Mouse (Mus musculus) hindbrain, postnatal 0 days (tissue): ENCODE results near the gene Ano9. TPM values are rescaled to one million over a fixed set of nuclear protein-coding genes. Genes with fewer than 3 reads are reported as not detected.

Experiments used
- ATAC-seq: fragments of 200-750 bp; cut with Nextera tagmentation; 2 replicates; pipeline ENCODE4 v1.8.0; 2017; ENCODE audit warnings: mild to moderate bottlenecking, moderate TSS enrichment, moderate library complexity
- DNase-seq: peaks from one replicate; pipeline ENCODE4 v3.0.0-alpha.2; 2015; ENCODE audit warnings: low spot score
- H3K27ac ChIP-seq: fragments of 300-500 bp; sonication (generic); 2 replicates; pipeline ENCODE4 v1.5.1; 2014; ENCODE audit warnings: mild to moderate bottlenecking
- H3K27me3 ChIP-seq: fragments of 300-500 bp; sonication (generic); 2 replicates; pipeline ENCODE4 v1.6.1; 2014; ENCODE audit warnings: low read length, mixed read lengths; ENCODE audit not compliant: insufficient read depth
- H3K36me3 ChIP-seq: fragments of 300-500 bp; sonication (generic); 2 replicates; pipeline ENCODE4 v1.6.1; 2014; ENCODE audit warnings: low read length, mixed read lengths; ENCODE audit not compliant: insufficient read depth
- H3K4me1 ChIP-seq: fragments of 300-500 bp; sonication (generic); 2 replicates; pipeline ENCODE4 v1.6.1; 2014; ENCODE audit warnings: antibody characterized with exemption, low read length, mixed read lengths; ENCODE audit not compliant: insufficient read depth
- H3K4me2 ChIP-seq: fragments of 300-500 bp; sonication (generic); 2 replicates; pipeline ENCODE4 v1.6.1; 2014; ENCODE audit warnings: low read depth, mild to moderate bottlenecking, low read length, moderate library complexity, mixed read lengths
- H3K4me3 ChIP-seq: fragments of 300-500 bp; sonication (generic); 2 replicates; pipeline ENCODE4 v1.5.1; 2014; ENCODE audit warnings: low read length
- H3K9ac ChIP-seq: fragments of 300-500 bp; sonication (generic); replicated peaks from 2 replicates; pipeline ENCODE4 v1.6.1; 2014; ENCODE audit warnings: mild to moderate bottlenecking, low read length, moderate library complexity, mixed read lengths
- H3K9me3 ChIP-seq: fragments of 300-500 bp; sonication (generic); 2 replicates; pipeline ENCODE4 v1.6.1; 2016; ENCODE audit warnings: low read length, mixed read lengths
- CTCF ChIP-seq: IDR thresholded peaks from 2 replicates; pipeline ENCODE4 v1.5.1; 2016; ENCODE audit warnings: antibody characterized with exemption, control low read depth, low read depth
- WGBS: fragments of 180-500 bp; shearing (Covaris S2); extraction: QIAGEN DNeasy Blood & Tissue Kit; methylation state at CpG from one replicate; pipeline ENCODE4 v1.1.7; 2014; 5-methylcytosine and 5-hydroxymethylcytosine counted together
- polyA plus RNA-seq: library from polyadenylated mRNA; unstranded; fragments of >200 nt; fragmentation: Nextera tagmentation; extraction: Ambion mirVana; gene quantifications from 2 replicates; pipeline ENCODE4 v1.2.1, GENCODE M21; 2015
- total RNA-seq: library from RNA; depleted of rRNA; stranded (reverse); fragments of >200 nt; gene quantifications from 2 replicates; pipeline ENCODE4 v1.2.3, GENCODE M21; 2014

Gene Ano9
- total and polyA plus RNA-seq, 2 experiments from 2014 or later: 0.66 to 2.1 TPM

GRCm38 (mm10) chr7:141094487-141095205 lies 23.0 kb downstream of the Ano9 start:
- Histone ChIP-seq H3K9me3 (no peaks in the 10 kb centered on the region), H3K9ac (no peak overlapping the region), H3K4me1 (peaks cover 3% of the 10 kb centered on the region), H3K36me3 (no peaks in the 10 kb centered on the region), H3K4me3 (no peak overlapping the region), H3K27me3 (0 out of 2 replicates have a peak, but pooled peaks cover 6% of the 10 kb centered on the region), H3K4me2 (no peak overlapping the region), H3K27ac (no peak overlapping the region)
- DNase-seq (no peak), ATAC-seq (no peak)
- 57% methylated on average over 15 of the region's 15 CpGs for WGBS
- no peak for TF ChIP-seq CTCF

GRCm38 (mm10) chr7:141093950-141094349 lies 23.7 kb downstream of the Ano9 start:
- no peak overlapping the region for H3K9ac ChIP-seq
- DNase-seq: no peak

GRCm38 (mm10) chr7:141092051-141092735 lies 25.4 kb downstream of the Ano9 start:
- Histone ChIP-seq H3K36me3 (no peaks in the 10 kb centered on the region), H3K9ac (no peak overlapping the region), H3K4me1 (no peaks in the 10 kb centered on the region), H3K9me3 (no peaks in the 10 kb centered on the region), H3K27ac (no peak overlapping the region), H3K4me3 (peak overlapping the region; percentile 7), H3K27me3 (peaks cover 11% of the 10 kb centered on the region; the same call in 1 of the 2 replicates), H3K4me2 (peak overlapping the region; percentile 46)
- ATAC-seq (peak; percentile 81), DNase-seq (peak; percentile 74)
- 7% methylated on average over 37 of the region's 37 CpGs for WGBS
- TF ChIP-seq CTCF: peak; percentile 66

More at GRCm38 (mm10) chr7:141093950-141094349, 23.7 kb downstream of the Ano9 start:
- Histone ChIP-seq H3K4me1 (no peaks in the 10 kb centered on the region), H3K27me3 (peaks cover 8% of the 10 kb centered on the region; the same call in 1 of the 2 replicates), H3K4me3 (no peak overlapping the region), H3K27ac (no peak overlapping the region), H3K4me2 (no peak overlapping the region), H3K9me3 (no peaks in the 10 kb centered on the region), H3K36me3 (no peaks in the 10 kb centered on the region)
- TF ChIP-seq CTCF: no peak
- no peak for ATAC-seq
- 86% methylated on average over 6 of the region's 6 CpGs for WGBS

GRCm38 (mm10) chr7:141090228-141090627 lies 27.4 kb downstream of the Ano9 start:
- Histone ChIP-seq H3K27me3 (peaks cover 11% of the 10 kb centered on the region; the same call in 1 of the 2 replicates), H3K4me2 (no peak overlapping the region)
- TF ChIP-seq CTCF: no peak

GRCm38 (mm10) chr7:141088473-141088872 lies 29.1 kb downstream of the Ano9 start:
- WGBS: 34% methylated on average over 18 of the region's 18 CpGs
- no peak overlapping the region for H3K27ac ChIP-seq
- no peaks in the 10 kb centered on the region for H3K4me1 ChIP-seq
- TF ChIP-seq CTCF: no peak
- H3K9ac ChIP-seq: no peak overlapping the region
- no peak overlapping the region for H3K4me3 ChIP-seq
- H3K36me3 ChIP-seq: no peaks in the 10 kb centered on the region
- no peak overlapping the region for H3K4me2 ChIP-seq
- DNase-seq (no peak), ATAC-seq (no peak)
- peaks cover 11% of the 10 kb centered on the region; the same call in 1 of the 2 replicates for H3K27me3 ChIP-seq
- H3K9me3 ChIP-seq: no peaks in the 10 kb centered on the region

More at GRCm38 (mm10) chr7:141090228-141090627, 27.4 kb downstream of the Ano9 start:
- 62% methylated on average over 8 of the region's 8 CpGs for WGBS
- ATAC-seq (no peak), DNase-seq (no peak)
- Histone ChIP-seq H3K9ac (no peak overlapping the region), H3K36me3 (no peaks in the 10 kb centered on the region), H3K9me3 (no peaks in the 10 kb centered on the region), H3K4me3 (no peak overlapping the region), H3K27ac (no peak overlapping the region), H3K4me1 (no peaks in the 10 kb centered on the region)

GRCm38 (mm10) chr7:141087894-141088293 lies 29.7 kb downstream of the Ano9 start:
- no peak for DNase-seq
- Histone ChIP-seq H3K9ac (no peak overlapping the region), H3K27ac (no peak overlapping the region), H3K36me3 (no peaks in the 10 kb centered on the region), H3K4me3 (no peak overlapping the region), H3K4me2 (no peak overlapping the region), H3K9me3 (no peaks in the 10 kb centered on the region), H3K27me3 (peaks cover 9% of the 10 kb centered on the region; the same call in 1 of the 2 replicates), H3K4me1 (no peaks in the 10 kb centered on the region)
- 46% methylated on average over 8 of the region's 8 CpGs for WGBS
- no peak for ATAC-seq
- TF ChIP-seq CTCF: no peak
